Mouse (Mus musculus): ENCODE data around the gene Gm5935.

Gm5935 gene

DNA sequence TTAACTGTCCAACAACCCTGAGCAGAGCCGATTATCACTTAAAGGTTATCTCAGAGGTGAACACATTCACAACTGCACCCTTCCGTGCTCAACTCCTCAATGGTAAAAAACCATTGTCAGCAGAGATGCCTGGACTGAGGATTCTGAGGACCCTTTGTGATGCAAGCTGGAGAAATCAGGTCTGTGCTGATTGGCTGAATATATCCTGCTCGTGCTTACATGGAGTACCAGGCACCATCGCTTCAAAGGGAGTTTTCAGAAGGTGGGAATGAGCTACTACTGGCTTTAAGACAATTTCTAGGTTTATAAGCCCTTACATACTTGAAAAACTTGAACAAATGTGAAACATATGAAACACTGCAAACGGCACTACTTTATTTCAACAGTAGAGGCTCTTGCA is at the start of gene Gm5935:
Gene Gm5935, minus strand, starts transcription at position 101 of the 400 bp plus-strand sequence.
- 84% methylated on average over 5 of the region's 5 CpGs for WGBS

Measured in cerebral cortex, adult 2 months (tissue).